Mouse (Mus musculus) C2C12 (cell line): ENCODE data around the gene Mmp8. TPM values are rescaled to one million over a fixed set of nuclear protein-coding genes. Genes with fewer than 3 reads are reported as not detected.

ENCODE experiments used
- H3K27me3 ChIP-seq: one replicate; pipeline ENCODE4 v1.6.1; 2011; ENCODE audit not compliant: control insufficient read depth, insufficient read depth, insufficient read length
- H3K36me3 ChIP-seq: one replicate; pipeline ENCODE4 v1.6.1; 2011; ENCODE audit not compliant: control insufficient read depth, insufficient read depth
- H3K4me3 ChIP-seq: one replicate; pipeline ENCODE4 v1.5.1; 2011; ENCODE audit warnings: mild to moderate bottlenecking, control low read depth; ENCODE audit not compliant: poor library complexity, insufficient read depth, severe bottlenecking
- H3K79me2 ChIP-seq: one replicate; pipeline ENCODE4 v1.6.1; 2011; ENCODE audit not compliant: control insufficient read depth, insufficient read depth
- H3K79me3 ChIP-seq: one replicate; pipeline ENCODE4 v1.6.1; 2011; ENCODE audit warnings: low read depth, control low read depth
- H3ac ChIP-seq: one replicate; pipeline ENCODE3; 2011; ENCODE audit warnings: low read depth; ENCODE audit not compliant: control insufficient read depth, insufficient read length
- CEBPB ChIP-seq: IDR thresholded peaks from one replicate; pipeline ENCODE4 v1.6.1; 2011; ENCODE audit warnings: low read depth, mild to moderate bottlenecking, control low read depth, moderate library complexity
- CTCF ChIP-seq: IDR thresholded peaks from one replicate; pipeline ENCODE4 v1.5.1; 2011; ENCODE audit not compliant: control insufficient read depth, insufficient read depth, insufficient read length
- FOSL1 ChIP-seq: IDR thresholded peaks from one replicate; pipeline ENCODE4 v1.8.0; 2011; ENCODE audit warnings: mild to moderate bottlenecking, low read length; ENCODE audit not compliant: poor library complexity, insufficient read depth, severe bottlenecking
- MAX ChIP-seq: IDR thresholded peaks from one replicate; pipeline ENCODE4 v1.6.1; 2011; ENCODE audit warnings: mild to moderate bottlenecking, control low read depth
- MYOD1 ChIP-seq: IDR thresholded peaks from one replicate; pipeline ENCODE4 v1.6.1; 2011; ENCODE audit warnings: low read depth; ENCODE audit not compliant: control insufficient read depth, insufficient read length
- MYOG ChIP-seq: IDR thresholded peaks from one replicate; pipeline ENCODE4 v1.6.1; 2011; ENCODE audit not compliant: control insufficient read depth, insufficient read length; ENCODE audit errors: extremely low read depth
- USF1 ChIP-seq: IDR thresholded peaks from one replicate; pipeline ENCODE4 v1.6.1; 2011; ENCODE audit warnings: low read depth, mild to moderate bottlenecking, control low read depth, moderate library complexity
- polyA plus RNA-seq: library from polyadenylated mRNA; unstranded; fragments of >200 nt; fragmentation: generic; extraction: Trizol; gene quantifications from one replicate; pipeline ENCODE4 v1.2.1, GENCODE M21; 2012; ENCODE audit warnings: missing spikeins

Mmp8 gene
- polyA plus RNA-seq, 1 experiment, result not detected

- no peaks in the 10 kb centered on the region for H3K36me3 ChIP-seq
These were observed 14.5 kb downstream of the Mmp8 start for GRCm38 (mm10) chr9:7572663-7573308.

DNA sequence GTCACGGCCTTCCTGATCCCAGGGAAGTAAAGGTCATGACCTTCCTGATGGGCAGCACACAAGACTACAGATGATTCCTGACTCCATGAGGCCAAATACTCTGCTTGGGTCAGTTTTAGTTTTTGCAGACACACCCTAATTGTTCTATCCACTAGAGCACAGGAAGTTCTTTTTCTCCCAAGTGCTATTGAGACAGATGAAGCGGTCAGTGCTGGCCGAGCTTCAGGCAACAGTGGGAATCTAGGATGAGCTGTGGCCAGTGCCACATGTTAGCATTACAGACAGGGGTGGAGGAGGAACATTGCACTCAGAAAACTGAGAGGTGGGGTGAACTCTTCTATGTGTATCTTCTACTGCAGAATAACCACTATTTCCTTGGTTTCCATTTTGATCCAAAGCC, 17.3 kb downstream of the Mmp8 start:
- no peaks in the 10 kb centered on the region for H3K79me3 ChIP-seq
- no peaks in the 10 kb centered on the region for H3K27me3 ChIP-seq
- H3K4me3 ChIP-seq, result no peak overlapping the region
- H3K36me3 ChIP-seq, result no peaks in the 10 kb centered on the region
- H3K79me2 ChIP-seq, result no peaks in the 10 kb centered on the region
- TF ChIP-seq CEBPB (no peak), MYOG (no peak), MYOD1 (no peak), FOSL1 (no peak), USF1 (no peak), CTCF (no peak), MAX (no peak)
- H3ac ChIP-seq, result no peak overlapping the region

More at GRCm38 (mm10) chr9:7572663-7573308, 14.5 kb downstream of the Mmp8 start:
- no peak overlapping the region for H3ac ChIP-seq
- TF ChIP-seq CEBPB (no peak), MYOG (no peak), CTCF (no peak), USF1 (peak; percentile 12)
- H3K79me3 ChIP-seq, result no peaks in the 10 kb centered on the region
- no peak overlapping the region for H3K4me3 ChIP-seq
- no peaks in the 10 kb centered on the region for H3K79me2 ChIP-seq
- no peaks in the 10 kb centered on the region for H3K27me3 ChIP-seq

DNA sequence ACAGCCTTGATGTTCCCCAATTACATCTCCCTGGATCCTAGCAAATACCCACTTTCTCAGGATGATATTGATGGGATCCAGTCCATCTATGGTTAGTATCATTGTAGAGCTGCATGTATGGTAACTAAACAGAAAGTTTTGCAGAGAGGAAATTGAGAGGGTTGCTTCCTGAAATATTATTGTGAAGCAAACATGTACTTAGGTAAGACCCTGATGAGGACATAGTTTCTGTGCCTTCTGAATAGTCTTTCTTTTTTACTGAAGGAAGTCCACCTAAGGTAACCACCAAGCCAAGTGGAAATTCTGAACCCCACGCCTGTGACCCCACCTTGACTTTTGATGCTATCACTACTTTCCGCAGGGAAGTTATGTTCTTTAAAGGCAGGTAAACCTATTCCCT, 19.1 kb downstream of the Mmp8 start:
- TF ChIP-seq MYOG (no peak), MAX (no peak), FOSL1 (no peak), CTCF (no peak), CEBPB (no peak), MYOD1 (no peak), USF1 (no peak)
- H3ac ChIP-seq, result no peak overlapping the region
- no peaks in the 10 kb centered on the region for H3K36me3 ChIP-seq
- H3K27me3 ChIP-seq, result no peaks in the 10 kb centered on the region
- H3K79me3 ChIP-seq, result no peaks in the 10 kb centered on the region
- H3K79me2 ChIP-seq, result no peaks in the 10 kb centered on the region
- H3K4me3 ChIP-seq, result no peak overlapping the region

- Histone ChIP-seq H3K4me3 (no peak overlapping the region), H3ac (no peak overlapping the region), H3K79me2 (no peaks in the 10 kb centered on the region), H3K36me3 (no peaks in the 10 kb centered on the region), H3K79me3 (no peaks in the 10 kb centered on the region), H3K27me3 (no peaks in the 10 kb centered on the region)
- TF ChIP-seq USF1, result no peak
- TF ChIP-seq CTCF, result no peak
- TF ChIP-seq MYOG, result no peak
- no peak for TF ChIP-seq FOSL1
- no peak for TF ChIP-seq MYOD1
- no peak for TF ChIP-seq CEBPB
- TF ChIP-seq MAX, result no peak
These were observed 31.8 kb downstream of the Mmp8 start for GRCm38 (mm10) chr9:7590063-7590462.

- Histone ChIP-seq H3K79me3 (no peaks in the 10 kb centered on the region), H3K4me3 (no peak overlapping the region), H3K79me2 (no peaks in the 10 kb centered on the region), H3K36me3 (no peaks in the 10 kb centered on the region), H3K27me3 (no peaks in the 10 kb centered on the region), H3ac (no peak overlapping the region)
- TF ChIP-seq CTCF (no peak), MYOG (no peak)
These were observed 35.1 kb downstream of the Mmp8 start for GRCm38 (mm10) chr9:7593272-7593812.

DNA sequence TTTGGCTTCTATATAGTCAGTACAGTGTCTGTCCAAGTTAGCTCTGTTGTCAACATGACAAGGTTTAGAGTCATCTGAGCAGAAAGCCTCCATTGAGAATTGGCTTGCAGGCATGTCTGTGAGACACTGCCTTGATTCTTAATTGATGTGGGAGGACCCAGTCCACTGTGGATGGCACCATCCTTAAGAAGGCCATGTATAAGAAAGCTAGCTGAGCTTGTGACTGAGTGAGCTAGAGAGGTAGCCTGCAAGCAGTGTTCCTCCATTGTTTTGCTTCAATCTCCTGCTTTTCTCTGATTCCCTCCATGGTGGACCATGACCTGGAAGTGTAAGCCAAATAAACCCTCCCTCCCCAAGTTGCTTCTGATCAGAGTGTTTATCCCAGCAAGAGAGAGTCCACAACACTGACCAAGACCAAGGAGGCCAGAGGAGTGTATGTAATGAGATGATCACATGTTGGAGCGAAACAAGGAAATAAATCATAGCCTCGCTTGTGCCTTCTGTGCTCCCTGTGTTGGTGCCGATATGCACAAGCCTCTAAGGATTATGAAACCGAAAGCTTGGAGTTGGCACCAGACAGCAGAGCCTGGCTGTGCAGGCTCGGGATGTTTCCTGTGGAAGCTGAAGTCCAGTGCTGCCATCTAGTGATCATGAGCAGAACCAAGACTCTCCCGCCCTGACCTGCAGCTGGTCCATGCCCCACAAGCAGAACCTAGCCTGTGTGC, 36.7 kb downstream of the Mmp8 start:
- TF ChIP-seq CTCF (peak; percentile 91), FOSL1 (no peak)

More for the DNA sequence above, 36.7 kb downstream of the Mmp8 start:
- Histone ChIP-seq H3K79me2 (no peaks in the 10 kb centered on the region), H3ac (no peak overlapping the region), H3K79me3 (no peaks in the 10 kb centered on the region), H3K4me3 (no peak overlapping the region), H3K27me3 (no peaks in the 10 kb centered on the region), H3K36me3 (no peaks in the 10 kb centered on the region)
